Mouse (Mus musculus): ENCODE measurements around the gene Tbc1d21. TPM values are rescaled to one million over a fixed set of nuclear protein-coding genes. Genes with fewer than 3 reads are reported as not detected.

The Tbc1d21 gene
- total and polyA plus RNA-seq, 3 experiments, result 4.6 TPM; not detected in 2

DNA sequence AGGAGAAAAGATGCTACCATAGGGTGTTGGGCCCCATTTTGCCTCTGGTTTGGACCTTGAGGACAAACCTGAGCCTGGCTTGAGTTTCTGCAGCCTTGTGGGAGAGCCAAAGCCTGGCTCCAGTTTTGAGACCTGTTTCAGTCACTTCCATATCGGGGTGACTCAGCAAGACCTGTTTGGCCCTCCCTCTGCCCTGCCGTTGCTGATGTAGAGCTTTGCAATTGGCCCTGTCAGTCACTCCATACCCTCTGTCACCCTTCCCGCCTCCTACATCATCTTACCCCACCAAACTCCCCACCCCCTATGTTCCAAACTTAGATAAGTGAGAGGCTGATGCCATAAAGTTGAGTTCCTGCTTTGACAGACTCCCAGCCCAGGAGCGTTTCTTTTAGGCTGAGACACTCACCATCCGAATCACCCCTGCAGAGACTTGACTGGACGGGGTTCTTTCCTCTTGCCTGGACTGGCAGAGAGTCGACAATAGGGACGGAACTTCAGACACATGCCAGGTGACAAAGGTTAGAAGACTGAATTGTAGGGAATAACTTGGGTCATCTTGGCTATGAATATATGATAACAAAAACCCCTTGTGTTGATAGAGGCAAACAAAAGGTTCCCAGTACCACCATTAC, 33.5 kb downstream of the Tbc1d21 start (continued):
- TF ChIP-seq MXI1 (IDR thresholded peaks at IDR 0.05; ENCODE audit: low read depth, low read length) (peak; percentile 73; the same call in 1 of the 2 replicates), CTCF (conservative IDR thresholded peaks at IDR 0.05 in 1 of 2, IDR thresholded peaks at IDR 0.05 in 1 of 2; ENCODE audit: low read depth in 2 of 2, low read length in 2 of 2) (no peak), JUND (conservative IDR thresholded peaks at IDR 0.05; ENCODE audit: low read depth, low read length) (peak; percentile 16; the same call in 1 of the 2 replicates), IRF4 (IDR thresholded peaks at IDR 0.05; ENCODE audit: low read depth, low read length) (peak; percentile 48; the same call in 1 of the 2 replicates), USF1 (IDR thresholded peaks at IDR 0.05; ENCODE audit: low read depth, low read length) (no peak), RCOR1 (conservative IDR thresholded peaks at IDR 0.05; ENCODE audit: low read depth, low read length) (no peak; the same call in 1 of the 2 replicates), TCF12 (IDR thresholded peaks at IDR 0.05; ENCODE audit: low read depth, low read length) (peak; percentile 88), JUN (IDR thresholded peaks at IDR 0.05; ENCODE audit: insufficient read depth, low read depth, low read length) (no peak), EP300 (IDR thresholded peaks at IDR 0.05; ENCODE audit: low read length) (peak; percentile 44; the same call in 1 of the 2 replicates), ZKSCAN1 (IDR thresholded peaks at IDR 0.05; ENCODE audit: borderline replicate concordance, low read depth, low read length) (no peak), CHD2 (IDR thresholded peaks at IDR 0.05; ENCODE audit: low read length) (peak; percentile 71), ZC3H11A (IDR thresholded peaks at IDR 0.05; ENCODE audit: low read depth, low read length) (no peak), GABPA (IDR thresholded peaks at IDR 0.05; ENCODE audit: insufficient replicate concordance, low read depth, low read length) (no peak; the same call in 1 of the 2 replicates), E2F4 (IDR thresholded peaks at IDR 0.05; ENCODE audit: insufficient replicate concordance, low read depth, low read length) (peak; percentile 87; the same call in 1 of the 2 replicates), SIN3A (IDR thresholded peaks at IDR 0.05; ENCODE audit: low read length) (peak; percentile 89), NRF1 (IDR thresholded peaks at IDR 0.05; ENCODE audit: low read depth, low read length) (no peak), HCFC1 (IDR thresholded peaks at IDR 0.05; ENCODE audit: low read depth, low read length) (peak; percentile 36), USF2 (conservative IDR thresholded peaks at IDR 0.05; ENCODE audit: low read depth, low read length) (no peak)

DNA sequence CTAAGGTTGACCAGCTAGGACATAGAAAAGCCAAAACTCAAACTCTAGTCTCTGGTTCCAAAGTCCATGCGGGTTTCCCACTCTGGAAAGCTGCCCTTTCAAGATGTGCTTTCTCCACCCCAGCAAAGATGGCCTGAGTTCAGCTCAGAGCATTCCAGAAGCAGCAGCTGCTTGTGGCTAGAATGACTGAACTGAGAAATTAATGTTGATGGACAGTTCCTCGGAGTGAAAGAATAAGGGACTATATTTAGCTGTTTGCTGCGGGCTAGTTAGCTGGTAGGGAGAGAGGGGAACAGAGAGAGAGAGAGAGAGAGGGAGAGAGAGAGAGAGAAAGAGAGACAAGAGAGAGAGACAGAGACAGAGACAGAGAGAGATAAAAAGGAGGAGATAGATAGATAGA, 39.0 kb downstream of the Tbc1d21 start:
- in situ Hi-C loops (cut with MboI; ENCODE audit: low pct_ligation_motif_present, low pct_unique_long_range_greater_than_20kb, low sequenced_read_pairs), result loop anchor here (5.0 kb wide), 1 partner anchor 41 kb away; the partner anchor contains the start of gene Tbc1d21
- Histone ChIP-seq H3K4me3 (replicated peaks in 1 of 3; ENCODE audit: low read depth in 2 of 3, low read length in 2 of 3, poor library complexity in 1 of 3) (no peak overlapping the region), H3K4me1 (ENCODE audit: control insufficient read depth in 1 of 2, insufficient read depth in 2 of 2) (peaks cover 3 to 9% of the 10 kb centered on the region in 2 experiments; a peak in 3 of 4 replicates), H3K27me3 (replicated peaks) (no peaks in the 10 kb centered on the region), H3K4me2 (ENCODE audit: insufficient read depth, low read depth, poor library complexity, severe bottlenecking) (no peak overlapping the region), H3K36me3 (replicated peaks in 1 of 2; ENCODE audit: control insufficient read depth in 1 of 2, insufficient read depth in 1 of 2, low read length in 1 of 2) (no peaks in the 10 kb centered on the region), H3K27ac (ENCODE audit: insufficient read depth, low read depth) (no peak overlapping the region), H3K79me2 (replicated peaks; ENCODE audit: control insufficient read depth, extremely low read depth, insufficient read depth, poor library complexity, severe bottlenecking) (no peaks in the 10 kb centered on the region), H3K9me3 (replicated peaks; ENCODE audit: low read length) (peaks cover 16% of the 10 kb centered on the region), H3K9ac (ENCODE audit: insufficient read depth, low read depth) (no peak overlapping the region)
- dilution Hi-C loops (cut with MboI; ENCODE audit: extremely low pct_ligation_motif_present, extremely low pct_unique_long_range_greater_than_20kb, low sequenced_read_pairs), result no loop called here
- TF ChIP-seq ZC3H11A (IDR thresholded peaks at IDR 0.05; ENCODE audit: low read depth, low read length) (no peak), MXI1 (IDR thresholded peaks at IDR 0.05; ENCODE audit: low read depth, low read length) (no peak), MYC (IDR thresholded peaks at IDR 0.05; ENCODE audit: low read depth, low read length) (no peak), ELF1 (IDR thresholded peaks at IDR 0.05; ENCODE audit: low read depth, low read length) (no peak)
- no peak for DNase-seq (ENCODE audit: extremely low read depth)
